Mouse (Mus musculus) urinary bladder, postnatal 10 days (tissue): ENCODE results near the gene Grm7.

Experiments
- DNase-seq: peaks from one replicate; pipeline ENCODE4 v3.0.0; 2022; ENCODE audit warnings: low spot score

The Grm7 gene

DNA sequence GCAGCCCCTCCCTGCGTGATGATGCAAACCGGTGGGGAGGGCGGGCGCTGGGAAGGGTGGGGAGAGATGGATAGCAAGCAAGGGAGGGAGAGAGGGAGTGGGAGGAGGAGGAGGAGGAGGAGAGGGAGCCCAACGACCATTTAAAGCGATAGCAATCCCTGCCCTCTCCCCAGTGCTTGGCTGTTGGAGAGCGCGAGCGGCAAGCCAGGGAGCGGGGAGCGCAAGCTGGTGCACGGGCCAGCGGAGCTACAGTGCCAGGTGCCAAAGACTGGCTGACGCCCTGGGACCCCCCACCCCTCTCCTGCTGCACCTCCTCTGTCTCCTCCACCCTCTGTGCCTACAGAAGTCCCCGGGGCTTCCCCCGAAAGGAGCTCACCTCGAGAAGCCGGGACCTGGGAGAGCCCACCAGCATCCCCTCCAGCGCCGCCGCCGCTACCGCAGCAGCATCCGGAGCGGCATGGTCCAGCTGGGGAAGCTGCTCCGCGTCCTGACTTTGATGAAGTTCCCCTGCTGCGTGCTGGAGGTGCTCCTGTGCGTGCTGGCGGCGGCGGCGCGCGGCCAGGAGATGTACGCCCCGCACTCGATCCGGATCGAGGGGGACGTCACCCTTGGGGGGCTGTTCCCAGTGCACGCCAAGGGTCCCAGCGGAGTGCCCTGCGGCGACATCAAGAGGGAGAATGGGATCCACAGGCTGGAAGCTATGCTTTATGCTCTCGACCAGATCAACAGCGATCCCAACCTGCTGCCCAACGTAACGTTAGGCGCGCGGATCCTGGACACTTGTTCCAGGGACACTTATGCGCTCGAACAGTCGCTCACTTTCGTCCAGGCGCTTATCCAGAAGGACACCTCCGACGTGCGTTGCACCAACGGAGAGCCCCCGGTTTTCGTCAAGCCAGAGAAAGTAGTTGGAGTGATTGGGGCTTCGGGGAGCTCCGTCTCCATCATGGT, at the start of gene Grm7:
TSS of gene Grm7 (plus strand) at position 171 of the 951 bp plus-strand sequence.
- no peak for DNase-seq

DNA sequence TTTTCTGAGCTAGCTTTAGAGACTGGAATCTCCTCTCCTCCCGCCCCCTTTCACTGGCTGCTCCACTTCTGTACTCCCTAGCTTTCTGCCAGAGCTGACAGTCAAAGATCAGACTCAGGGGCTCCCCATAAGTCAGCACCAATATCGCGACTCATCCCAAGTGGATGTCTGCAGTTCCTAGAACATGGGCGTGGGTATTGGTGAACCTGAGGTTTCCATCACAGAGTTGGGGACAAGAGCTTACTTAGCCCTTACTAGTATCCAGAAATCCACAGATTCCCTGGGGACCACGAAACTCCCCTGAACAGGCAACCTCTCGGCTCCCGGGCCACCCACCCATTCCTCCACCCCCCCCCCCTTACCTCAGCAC, 355 bp upstream of the Grm7 start:
- no peak for DNase-seq

DNA sequence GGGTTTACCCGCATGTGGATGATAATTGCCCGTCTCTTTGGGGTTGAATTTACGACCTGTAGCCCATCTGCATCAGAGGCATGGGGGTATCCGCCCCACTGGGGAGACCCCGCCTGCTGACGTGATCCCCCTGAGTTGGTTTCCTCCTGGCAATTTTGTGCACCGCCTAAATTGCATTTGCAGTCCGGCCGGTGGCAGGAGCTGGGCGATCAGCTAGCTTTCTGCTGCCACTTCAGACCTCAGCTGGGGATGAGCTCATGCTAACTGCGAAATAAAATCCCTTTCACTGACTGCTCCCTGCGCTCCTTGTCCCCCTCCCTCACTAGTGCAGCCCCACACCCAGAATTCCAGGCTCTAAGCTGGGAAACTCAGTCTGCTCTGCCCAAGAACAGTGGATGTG, 1.5 kb downstream of the Grm7 start:
- no peak for DNase-seq

DNA sequence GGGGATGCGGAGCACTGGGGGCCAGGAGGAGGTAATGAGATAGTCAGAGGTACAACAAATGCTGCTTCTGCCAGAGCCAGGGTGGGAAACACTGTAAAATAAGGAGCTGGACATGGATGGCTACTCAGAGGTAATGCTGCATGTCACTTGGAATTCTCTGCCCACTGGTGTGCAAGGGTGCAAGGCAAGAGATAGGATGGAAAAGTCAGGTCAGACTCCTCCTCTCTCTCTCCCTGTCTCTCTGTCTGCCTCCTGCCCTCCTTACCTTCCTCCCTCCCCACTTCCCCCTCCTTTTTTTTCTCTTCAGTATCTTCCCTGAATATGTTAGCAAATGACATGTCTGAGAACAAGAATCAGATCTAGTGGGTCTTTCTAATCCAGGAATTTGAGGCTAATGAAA, 3.8 kb downstream of the Grm7 start:
- no peak for DNase-seq

DNA sequence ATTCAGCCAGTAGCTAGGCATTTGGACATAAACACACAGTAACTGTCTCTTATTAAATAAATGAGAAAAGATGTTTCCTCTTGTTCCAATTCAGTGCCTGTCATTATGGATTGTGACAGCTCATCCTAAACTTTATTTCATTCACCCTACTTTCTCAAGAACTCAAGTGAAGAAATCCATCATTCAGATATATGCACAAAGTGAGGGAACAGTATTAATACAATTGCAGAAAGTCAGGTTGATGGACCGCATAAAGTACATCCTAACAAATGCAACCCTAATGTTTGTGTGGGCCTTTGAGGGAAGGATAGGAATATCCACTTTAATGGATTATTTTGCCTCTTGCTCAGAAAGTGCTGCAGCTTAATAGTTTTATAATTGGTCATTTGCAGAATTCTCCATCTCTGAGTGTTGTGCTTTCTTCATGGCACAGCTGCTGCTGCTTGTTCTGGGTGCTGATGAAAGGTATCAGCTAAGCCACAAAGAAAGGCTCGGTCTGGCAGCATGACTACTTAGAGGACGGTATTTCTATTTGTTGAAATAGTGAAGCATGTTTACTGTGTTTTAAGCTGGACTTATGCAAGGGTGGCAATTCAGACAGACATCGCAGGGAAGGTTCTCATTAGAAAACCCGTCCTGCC, 8.1 kb downstream of the Grm7 start:
- DNase-seq, result no peak

DNA sequence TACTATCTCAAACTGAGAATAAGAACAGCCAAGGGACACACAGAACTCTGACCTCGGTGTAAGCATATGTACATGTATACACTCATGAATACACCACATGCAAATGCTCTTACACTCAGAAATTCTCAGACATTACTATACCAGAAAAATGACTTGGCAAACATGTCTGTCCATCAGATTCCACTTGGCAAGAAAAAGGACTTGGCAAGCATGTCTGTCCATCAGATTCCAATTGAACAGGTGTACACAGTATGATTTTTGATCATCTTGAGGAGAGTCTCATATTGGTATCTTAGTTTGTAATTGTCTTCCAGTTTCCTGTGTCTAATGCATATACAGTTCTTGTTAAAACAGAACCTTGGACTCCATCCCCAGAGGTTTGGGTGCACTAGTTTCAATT, 19.1 kb downstream of the Grm7 start:
- DNase-seq, result no peak

DNA sequence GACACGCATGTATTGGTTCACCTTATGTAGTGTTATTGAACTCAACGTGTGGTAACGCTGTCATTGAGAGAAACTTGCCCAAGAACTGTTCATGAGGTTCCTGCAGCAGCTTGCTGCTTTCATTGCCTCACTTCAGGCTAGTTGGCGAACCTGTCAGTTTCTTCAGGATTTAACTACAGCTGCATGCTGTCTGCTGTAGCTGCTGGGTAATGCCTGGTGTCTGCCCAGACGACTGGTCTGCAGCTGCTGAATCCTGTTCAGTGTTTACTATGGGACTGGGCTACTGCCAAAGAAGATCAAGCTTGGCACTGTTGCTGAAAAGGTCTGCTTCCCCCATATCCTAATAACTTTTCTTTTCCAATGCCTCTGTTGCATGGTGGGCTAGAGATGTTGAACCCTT, 23.1 kb downstream of the Grm7 start:
- no peak for DNase-seq

DNA sequence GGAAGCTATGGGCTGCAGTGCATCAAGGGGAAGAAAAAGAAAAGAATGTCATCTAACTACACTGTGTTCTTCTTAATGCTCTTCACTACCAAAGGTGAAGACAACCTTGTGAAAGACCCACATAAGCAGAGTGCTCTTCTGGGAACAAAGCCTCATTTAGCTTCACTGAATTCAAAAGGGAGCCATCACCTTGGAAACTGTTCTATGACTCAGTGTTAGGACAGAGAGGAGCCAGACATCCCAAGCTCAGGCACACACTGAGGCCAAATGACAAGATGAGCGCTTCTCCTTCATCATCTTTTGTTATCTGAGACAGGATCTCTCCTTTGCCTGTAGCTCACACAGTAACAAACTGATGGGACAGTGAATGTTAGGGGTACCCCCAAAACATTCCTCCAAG, 45.6 kb downstream of the Grm7 start:
- DNase-seq, result no peak

DNA sequence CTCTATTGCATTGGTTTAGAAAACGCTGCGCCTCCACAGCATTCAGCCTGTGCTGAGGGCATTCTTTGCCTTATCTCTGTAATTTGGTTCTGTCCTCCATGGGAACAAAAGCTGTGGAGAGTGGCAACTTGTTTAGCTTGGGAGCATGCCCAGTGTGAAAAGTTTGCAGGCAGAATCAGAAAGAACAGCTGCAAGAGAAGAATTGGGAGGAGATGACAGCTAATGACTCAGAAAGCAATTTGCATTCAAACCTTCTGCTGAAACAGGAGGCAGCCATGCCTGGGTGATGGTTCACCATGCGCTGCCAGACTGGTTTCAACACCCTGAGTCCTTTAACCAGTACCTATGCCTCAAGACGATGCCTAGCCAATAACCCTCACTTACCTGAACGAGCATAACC, 64.4 kb downstream of the Grm7 start:
- no peak for DNase-seq

DNA sequence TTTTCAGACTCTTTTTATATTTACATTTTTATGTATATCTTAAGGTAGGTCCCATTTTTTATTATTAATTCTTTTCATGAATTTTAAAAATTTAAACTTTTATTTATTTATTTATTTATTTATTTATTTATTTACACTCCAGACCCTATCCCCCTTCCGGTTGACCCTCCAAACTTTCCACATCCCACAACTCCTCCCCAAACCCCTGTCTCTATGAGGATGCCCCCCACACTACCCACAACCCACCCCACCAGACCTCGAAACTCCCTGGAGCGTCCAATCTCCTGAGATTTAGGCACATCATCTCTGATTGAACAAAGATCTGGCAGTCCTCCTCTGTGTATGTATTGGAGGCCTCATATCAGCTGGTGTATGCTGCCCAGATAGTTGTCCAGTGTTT, 69.6 kb downstream of the Grm7 start:
- DNase-seq, result no peak

DNA sequence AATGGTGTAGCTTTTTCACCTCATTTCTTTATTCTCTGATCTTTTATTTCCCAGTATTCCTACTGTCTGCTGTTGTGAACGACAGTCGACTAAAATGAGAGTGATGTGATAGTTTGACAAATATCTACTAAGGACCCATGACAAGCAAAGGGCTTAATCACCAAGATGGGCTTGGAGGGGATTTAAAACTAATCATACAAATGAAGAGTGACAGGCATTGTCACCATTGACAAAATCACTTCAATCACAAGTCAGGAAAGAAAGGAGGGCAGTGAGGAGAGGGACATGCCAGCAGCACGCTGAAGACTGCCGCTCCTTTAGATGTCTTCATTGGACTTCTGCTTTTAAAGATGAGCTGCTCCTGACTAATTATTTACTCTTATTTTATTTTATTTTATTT, 78.0 kb downstream of the Grm7 start:
- no peak for DNase-seq

DNA sequence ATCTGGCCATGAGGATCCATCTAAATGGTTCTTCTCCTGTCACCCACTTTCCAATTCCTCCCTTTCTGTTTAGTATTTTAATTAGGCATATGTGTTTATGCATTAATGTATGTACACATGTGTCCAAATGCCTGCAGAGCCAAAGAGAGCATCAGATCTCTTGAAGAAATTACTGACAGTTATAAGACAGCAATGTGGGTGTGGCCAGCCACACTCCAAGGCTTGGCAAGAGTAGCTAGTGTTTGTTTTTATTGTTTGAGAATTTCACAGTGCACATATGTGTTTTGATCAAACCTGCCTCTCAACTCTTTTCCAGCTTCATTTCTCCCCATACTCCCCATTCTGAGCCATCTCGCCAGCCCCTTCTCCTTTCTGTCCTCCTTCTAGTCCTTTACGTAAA, 88.5 kb downstream of the Grm7 start:
- DNase-seq, result no peak

DNA sequence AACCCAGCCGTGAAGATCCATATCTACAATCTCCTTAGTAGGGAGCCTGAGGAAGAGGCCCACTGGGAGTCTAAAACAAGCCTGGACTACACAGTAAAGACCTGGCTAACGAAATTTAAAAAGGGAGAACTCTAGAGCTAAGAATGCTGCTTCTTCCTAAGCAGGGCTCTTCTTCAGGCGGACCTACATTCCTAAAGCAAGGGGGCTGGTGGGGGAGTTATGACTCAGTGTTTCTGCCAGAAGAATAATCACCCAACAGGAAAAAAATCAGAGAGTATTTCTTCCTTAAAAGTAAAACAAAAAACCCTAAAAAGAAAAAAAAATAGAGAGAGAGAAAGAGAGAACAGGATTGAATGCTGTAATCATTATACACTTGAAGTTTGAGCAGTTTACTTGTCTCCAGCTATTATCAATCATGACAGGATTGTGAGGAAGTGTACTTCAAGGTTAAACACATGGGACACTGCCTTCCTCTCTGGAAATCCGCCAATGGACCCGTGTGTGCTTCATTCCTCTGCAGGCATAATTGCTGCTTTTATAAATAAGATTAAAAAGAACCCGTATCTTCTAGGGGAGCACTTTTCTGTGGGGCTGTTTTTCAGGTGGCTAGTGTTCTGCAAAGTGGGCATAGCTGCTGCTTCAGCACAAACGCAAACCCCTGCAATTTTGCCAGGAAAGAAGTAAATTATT, 98.7 kb downstream of the Grm7 start:
- no peak for DNase-seq

DNA sequence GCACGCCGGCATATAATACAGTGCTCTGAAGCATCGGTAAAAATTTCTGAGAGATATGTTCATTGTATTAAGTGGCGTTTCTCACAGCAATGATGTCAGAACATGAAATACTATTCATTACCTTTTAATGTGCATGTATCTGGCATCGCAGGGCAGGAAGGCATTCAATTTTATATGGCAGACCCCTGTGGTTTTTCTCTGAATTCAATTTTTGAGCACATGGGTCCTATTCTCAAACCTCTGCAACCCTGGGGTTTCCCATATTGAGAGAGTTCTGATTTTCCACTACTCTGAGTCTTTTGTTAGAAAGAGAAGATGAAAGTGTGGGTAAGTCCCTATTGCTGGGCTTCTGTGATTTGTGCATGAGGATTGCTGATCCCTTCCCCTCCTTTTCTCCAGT, 110.5 kb downstream of the Grm7 start:
- no peak for DNase-seq

DNA sequence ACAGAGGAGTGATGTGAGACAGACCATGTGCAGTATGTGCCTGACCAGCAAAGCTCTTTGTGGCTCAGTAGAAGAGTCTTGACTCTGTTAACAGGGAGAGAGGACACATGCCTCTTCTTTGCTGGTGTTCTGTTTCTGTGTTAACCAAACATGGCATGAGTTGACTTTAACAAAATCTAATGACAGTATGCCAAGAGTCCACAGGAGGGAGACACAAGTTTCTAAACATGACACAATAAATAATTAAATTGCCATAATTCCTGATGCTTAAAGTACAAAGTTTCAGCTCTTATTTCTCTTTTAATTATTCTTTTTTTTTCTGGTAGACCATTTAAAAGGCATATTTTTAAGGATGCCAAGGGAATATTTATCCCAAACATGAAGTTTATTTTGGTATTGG, 124.2 kb downstream of the Grm7 start:
- DNase-seq, result no peak

DNA sequence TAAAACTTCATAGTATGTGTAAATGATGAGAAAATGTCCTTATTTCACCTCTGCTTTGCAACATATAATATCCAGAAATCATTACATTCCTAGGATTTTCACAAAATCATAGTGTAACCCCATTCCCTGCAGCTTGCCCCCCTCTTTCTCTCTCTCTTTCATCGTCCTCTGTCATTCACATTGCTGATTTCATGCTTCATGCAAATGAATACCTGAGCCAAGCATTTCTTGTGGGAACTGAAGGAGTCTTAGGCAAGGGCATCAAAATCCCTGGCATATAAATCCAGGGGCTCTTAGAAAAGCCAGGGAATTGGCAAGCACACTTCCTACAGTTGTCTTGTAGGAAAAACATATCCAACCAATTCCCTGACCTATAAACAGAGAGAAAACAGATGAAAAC, 127.3 kb downstream of the Grm7 start:
- DNase-seq, result no peak

DNA sequence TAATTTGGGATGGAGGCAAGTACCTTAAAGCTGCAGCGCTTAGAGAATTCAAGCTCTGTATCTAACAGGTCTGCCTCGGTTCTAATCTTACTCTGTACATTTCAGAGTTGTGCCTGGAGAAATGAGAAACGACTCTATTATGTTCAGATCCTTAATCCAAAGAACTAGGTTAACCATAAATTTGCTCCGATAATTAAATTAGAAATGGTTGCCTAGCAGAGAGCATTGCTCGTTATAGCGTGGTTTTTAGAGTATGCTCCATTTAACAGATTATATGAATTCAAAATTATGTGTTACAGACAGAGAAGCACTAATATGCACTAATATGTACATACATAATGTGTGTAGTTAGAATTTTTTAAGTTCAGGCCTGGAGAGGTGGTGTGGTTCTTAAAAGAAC, 130.7 kb downstream of the Grm7 start:
- DNase-seq, result no peak

DNA sequence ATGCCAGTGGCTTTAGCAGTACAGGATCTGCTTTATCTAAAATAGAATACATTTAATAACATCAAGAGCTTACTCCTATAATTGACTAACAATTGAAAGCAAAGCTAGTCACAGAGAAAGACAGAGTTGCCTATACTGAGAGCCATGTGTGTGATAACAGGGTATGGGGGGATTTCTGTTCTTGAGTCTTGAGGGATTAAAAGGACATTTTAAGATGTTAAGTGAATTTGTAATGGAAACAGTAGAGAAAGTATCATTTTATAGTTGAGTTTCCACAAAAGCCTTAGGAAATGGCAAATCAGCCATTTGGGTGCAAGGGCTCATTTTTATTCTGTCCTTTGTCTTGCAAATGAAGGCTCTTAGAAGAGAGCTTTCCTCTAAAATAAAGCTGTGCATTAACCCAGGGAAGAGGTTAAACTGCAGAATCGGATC, 140.1 kb downstream of the Grm7 start:
- no peak for DNase-seq

DNA sequence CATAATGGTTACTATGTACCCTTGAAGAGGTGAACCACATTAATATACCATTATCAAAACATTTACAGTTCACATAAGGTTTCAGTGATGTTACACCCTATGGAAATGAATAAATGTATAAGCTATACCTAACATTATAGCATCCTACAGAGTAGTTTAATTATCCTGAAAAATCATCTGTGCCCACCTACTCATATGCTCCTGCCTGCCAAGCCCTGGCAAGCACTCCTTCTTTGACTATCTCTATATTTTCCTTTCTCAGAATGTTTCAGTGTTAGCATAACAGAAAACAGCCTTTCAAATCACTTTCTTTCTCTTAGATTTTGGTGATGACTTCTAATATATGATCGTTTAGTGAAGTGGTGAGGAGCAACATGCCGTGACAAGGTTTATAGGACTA, 147.3 kb downstream of the Grm7 start:
- no peak for DNase-seq

DNA sequence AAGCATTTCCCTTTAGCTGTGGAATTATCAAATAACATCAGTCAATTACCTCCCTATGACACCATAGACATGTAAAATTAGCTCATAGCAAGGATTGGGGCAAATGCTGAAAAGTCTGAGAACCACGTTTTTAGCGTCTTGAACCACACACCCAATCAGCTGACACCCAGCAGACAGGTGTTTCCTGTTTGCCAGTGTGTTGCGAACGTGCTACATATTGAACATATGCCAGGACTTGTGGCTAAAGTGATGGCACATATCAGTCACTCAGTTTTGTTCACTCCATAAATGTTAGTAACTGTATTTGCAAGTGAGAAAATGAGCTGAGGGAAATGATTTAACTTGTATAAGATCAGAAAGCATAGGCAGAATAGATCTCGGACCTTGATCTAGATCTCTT, 162.1 kb downstream of the Grm7 start:
- DNase-seq, result no peak

DNA sequence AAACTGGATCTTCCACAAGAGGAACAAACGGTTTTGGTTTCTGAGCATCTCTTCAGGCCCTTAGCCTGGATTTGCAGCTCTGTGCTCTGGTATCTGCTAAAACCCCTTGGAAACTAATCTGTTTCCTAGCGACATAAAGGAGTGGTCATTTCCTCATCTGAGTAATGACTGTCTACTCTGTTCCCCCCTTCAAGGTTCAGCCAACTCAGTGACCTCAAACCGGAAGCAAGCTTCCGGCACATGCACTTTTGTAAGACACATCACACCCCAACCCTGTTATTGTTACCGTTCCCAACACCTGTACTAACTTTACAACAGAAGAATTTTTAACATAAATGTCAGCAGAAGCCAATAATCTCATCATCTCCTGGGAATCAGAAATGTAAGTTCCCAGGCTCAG, 166.8 kb downstream of the Grm7 start:
- DNase-seq, result no peak

DNA sequence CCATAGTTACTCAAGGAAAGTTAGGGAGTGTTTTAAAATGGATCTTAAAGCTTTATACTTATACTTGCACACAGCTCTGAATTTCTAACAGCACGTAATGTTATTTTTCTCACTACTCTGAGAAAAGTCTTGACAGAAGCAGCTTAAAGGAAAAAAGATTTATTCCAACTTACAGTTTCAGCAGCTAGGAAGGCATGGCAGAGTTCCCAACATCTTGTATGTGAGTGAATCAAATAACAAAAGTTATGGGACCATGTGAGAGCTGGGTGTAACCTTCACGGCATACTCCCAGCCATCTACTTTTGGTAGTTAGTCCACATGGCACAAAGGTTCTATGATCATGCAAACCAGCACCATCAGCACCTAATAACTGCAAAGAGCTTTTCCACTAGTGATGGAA, 172.9 kb downstream of the Grm7 start:
- no peak for DNase-seq

DNA sequence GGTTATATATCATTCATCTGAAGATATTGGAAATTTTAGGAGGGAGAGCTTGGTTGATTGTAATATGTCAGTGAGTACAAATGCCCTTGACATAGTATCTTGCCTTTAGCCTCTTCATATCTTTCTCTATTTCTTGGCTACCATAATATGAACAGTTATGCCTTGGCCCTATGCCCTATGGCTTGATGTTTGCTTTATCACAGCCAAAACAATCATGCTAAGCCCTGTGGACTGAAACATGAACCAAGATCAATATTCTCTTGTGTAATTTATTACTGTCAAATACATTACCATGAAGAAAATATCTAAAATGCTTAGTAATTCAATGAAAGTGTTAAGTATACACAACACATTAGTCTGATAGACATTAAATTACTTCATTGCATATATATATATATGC, 222.9 kb downstream of the Grm7 start:
- DNase-seq, result no peak
